Mouse (Mus musculus): ENCODE measurements around the gene Thada. TPM values are rescaled to one million over a fixed set of nuclear protein-coding genes. Genes with fewer than 3 reads are reported as not detected.

Thada gene
- polyA plus RNA-seq, 1 experiment from 2014 or later: 15.9 TPM

DNA sequence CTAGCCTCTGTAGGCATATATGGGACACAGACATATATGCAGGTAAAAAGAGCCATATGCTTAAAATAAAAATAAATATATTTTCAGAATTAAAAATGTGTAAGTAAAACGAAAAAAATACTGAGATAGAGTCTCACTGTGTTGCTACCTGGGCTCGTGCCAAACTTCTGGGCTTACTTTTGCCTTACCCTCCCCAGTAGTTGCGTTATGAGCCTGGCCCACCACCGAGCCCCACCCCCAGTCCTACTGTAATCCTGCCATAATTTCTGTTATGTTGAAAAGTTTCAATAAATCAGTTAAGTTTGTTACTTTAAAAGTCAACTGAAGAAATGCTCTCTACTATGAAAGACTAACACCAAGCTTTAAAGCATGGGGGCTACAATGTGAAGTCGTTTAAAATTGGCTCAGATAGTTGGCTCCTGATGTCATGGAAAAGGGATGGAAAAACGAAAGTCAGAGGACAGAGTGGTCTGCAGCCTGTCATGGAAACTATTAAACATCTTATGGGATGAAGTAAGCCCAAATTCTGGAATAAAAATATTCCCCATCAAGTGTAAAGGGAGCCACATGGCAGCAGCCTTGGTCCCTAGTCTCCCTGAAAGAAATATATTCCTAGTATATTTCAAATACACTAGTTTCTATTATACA, 17.8 kb upstream of the Thada start:
- Histone ChIP-seq H3K9me3 (ENCODE audit: control insufficient read depth, low read depth, low read length) (no peaks in the 10 kb centered on the region), H3K4me3 (ENCODE audit: low read depth, low read length) (no peak overlapping the region), H3K4me1 (ENCODE audit: control insufficient read depth, insufficient read depth, low read length) (peaks cover 5% of the 10 kb centered on the region; the same call in 1 of the 2 replicates), H3K27me3 (ENCODE audit: control insufficient read depth, insufficient read depth, low read length) (no peaks in the 10 kb centered on the region), H3K4me2 (replicated peaks; ENCODE audit: low read depth, low read length) (no peak overlapping the region), H3K9ac (replicated peaks; ENCODE audit: low read depth, low read length) (no peak overlapping the region), H3K36me3 (ENCODE audit: control insufficient read depth, insufficient read depth, low read length) (no peaks in the 10 kb centered on the region), H3K27ac (ENCODE audit: low read length) (no peak overlapping the region; the same call in 1 of the 2 replicates)
- WGBS: 42% methylated on average over 6 of the region's 6 CpGs
- peak; percentile 67; the same call in 1 of the 2 replicates for ATAC-seq (ENCODE audit: insufficient number of reproducible peaks, insufficient read depth, low FRiP score, low read depth)

DNA sequence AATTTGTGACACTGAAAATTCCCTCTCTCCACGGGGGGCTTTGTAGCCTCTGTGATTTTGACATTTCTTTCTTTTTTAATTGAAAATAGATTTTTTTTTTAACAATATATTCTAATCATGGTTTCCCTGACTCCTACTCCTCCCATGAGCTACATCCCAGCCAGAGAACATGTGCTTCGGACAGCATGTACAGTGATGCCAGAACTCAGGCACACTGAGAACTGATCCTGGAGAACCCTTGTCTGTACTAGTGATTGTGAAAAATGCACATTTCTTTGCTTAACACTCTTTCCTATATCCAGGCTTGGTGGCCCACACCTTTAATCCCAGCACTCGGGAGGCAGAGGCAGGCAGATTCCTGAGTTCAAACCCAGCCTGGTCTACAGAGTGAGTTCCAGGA, 16.8 kb upstream of the Thada start:
- Histone ChIP-seq H3K4me2 (replicated peaks; ENCODE audit: low read depth, low read length) (no peak overlapping the region), H3K4me3 (ENCODE audit: low read depth, low read length) (no peak overlapping the region), H3K27ac (ENCODE audit: low read length) (peak overlapping the region; percentile 10; the same call in 1 of the 2 replicates), H3K4me1 (ENCODE audit: control insufficient read depth, insufficient read depth, low read length) (peaks cover 5% of the 10 kb centered on the region; the same call in 1 of the 2 replicates), H3K27me3 (ENCODE audit: control insufficient read depth, insufficient read depth, low read length) (no peaks in the 10 kb centered on the region), H3K36me3 (ENCODE audit: control insufficient read depth, insufficient read depth, low read length) (no peaks in the 10 kb centered on the region), H3K9me3 (ENCODE audit: control insufficient read depth, low read depth, low read length) (no peaks in the 10 kb centered on the region), H3K9ac (replicated peaks; ENCODE audit: low read depth, low read length) (no peak overlapping the region)
- WGBS: 88% methylated on average over 3 of the region's 3 CpGs
- ATAC-seq (ENCODE audit: insufficient number of reproducible peaks, insufficient read depth, low FRiP score, low read depth): no peak

DNA sequence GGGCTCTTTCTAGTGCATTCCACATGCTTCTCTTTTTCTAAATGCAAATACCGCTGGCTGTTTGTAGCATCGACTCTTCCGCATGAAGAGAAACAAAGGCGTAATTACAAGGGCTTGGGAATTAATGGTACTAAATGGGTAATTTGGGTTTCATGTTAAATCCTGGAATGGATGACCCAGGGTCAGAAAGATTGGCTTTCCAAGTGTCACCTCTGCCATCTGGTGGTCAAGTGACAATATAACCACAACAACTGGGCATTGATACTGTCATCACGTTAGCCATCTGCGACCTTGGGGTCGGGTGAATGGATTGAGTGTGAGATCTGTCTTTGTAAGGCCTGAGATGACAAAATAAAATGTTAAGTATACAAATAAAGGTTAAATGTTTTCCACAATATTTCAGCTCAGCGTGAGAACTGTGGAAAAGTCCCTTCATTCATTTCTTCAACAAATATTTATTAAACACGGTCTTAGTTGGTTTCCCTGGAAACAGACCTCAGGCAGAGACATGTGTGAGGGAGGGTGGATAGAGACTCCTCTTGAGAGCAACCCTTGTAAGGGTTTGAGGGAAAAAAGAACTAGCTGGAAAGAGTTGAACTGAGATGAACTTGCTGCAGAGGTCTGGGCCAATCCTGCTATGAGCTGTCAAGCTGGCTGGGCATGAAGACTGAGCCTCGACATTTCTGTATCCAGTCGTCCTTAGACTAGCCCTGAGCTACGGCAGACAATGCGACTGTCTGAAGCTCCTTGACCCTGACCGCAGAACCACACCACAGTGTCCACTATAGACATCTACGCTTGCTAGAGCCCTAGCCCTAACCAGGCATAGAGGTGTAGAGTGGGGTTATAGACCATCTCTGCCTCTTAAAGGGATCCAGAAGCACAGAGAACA, 14.7 kb upstream of the Thada start:
- Histone ChIP-seq H3K4me3 (ENCODE audit: low read depth, low read length) (no peak overlapping the region), H3K36me3 (ENCODE audit: control insufficient read depth, insufficient read depth, low read length) (no peaks in the 10 kb centered on the region), H3K27me3 (ENCODE audit: control insufficient read depth, insufficient read depth, low read length) (no peaks in the 10 kb centered on the region), H3K4me1 (ENCODE audit: control insufficient read depth, insufficient read depth, low read length) (peaks cover 5% of the 10 kb centered on the region; the same call in 1 of the 2 replicates), H3K9ac (replicated peaks; ENCODE audit: low read depth, low read length) (no peak overlapping the region), H3K27ac (ENCODE audit: low read length) (no peak overlapping the region), H3K4me2 (replicated peaks; ENCODE audit: low read depth, low read length) (no peak overlapping the region), H3K9me3 (ENCODE audit: control insufficient read depth, low read depth, low read length) (no peaks in the 10 kb centered on the region)
- no peak for ATAC-seq (ENCODE audit: insufficient number of reproducible peaks, insufficient read depth, low FRiP score, low read depth)
- 51% methylated on average over 15 of the region's 15 CpGs for WGBS

DNA sequence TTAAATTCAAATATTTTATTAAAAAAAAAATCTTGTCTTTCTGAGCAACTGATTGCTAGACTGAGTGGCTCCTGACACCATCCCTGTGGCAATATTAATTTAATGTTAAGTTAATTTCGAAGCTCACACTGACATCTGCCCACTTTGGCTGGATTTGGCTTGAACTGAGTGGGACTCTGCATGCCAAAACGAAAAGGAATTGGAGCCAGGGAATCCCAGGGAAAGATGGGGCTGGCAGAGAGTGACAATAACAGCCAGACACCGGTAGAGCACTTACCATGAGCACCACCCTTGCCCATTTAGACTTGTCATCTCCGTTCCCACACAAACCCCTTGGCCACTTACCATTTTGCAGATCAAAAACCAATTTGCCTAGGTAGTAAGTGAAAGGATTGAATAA, 12.3 kb upstream of the Thada start:
- WGBS: 84% methylated on average over 4 of the region's 4 CpGs
- Histone ChIP-seq H3K27ac (ENCODE audit: low read length) (no peak overlapping the region), H3K4me3 (ENCODE audit: low read depth, low read length) (no peak overlapping the region), H3K9ac (replicated peaks; ENCODE audit: low read depth, low read length) (no peak overlapping the region), H3K36me3 (ENCODE audit: control insufficient read depth, insufficient read depth, low read length) (no peaks in the 10 kb centered on the region), H3K27me3 (ENCODE audit: control insufficient read depth, insufficient read depth, low read length) (no peaks in the 10 kb centered on the region), H3K4me2 (replicated peaks; ENCODE audit: low read depth, low read length) (no peak overlapping the region), H3K9me3 (ENCODE audit: control insufficient read depth, low read depth, low read length) (no peaks in the 10 kb centered on the region), H3K4me1 (ENCODE audit: control insufficient read depth, insufficient read depth, low read length) (peaks cover 5% of the 10 kb centered on the region; the same call in 1 of the 2 replicates)
- ATAC-seq (ENCODE audit: insufficient number of reproducible peaks, insufficient read depth, low FRiP score, low read depth): no peak

DNA sequence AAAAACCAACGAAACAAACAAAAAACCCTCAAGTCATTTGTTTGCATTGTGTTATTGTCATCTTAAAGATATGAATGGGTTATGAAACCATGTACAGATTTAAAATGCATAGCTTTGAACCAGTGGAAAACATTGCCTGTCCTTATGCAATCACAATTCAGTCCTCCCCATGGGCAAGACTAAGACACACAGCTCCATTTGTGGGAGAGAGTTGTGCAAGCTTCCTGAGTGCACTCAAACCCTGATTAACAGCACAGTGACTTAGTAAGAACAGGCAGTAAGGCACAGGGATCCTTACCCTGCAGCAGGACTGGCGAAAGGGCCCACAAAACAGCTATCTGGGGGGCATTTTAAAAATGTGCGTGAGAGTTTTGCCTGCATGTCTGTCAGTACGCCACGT, 11.2 kb upstream of the Thada start:
- Histone ChIP-seq H3K4me1 (ENCODE audit: control insufficient read depth, insufficient read depth, low read length) (peaks cover 5% of the 10 kb centered on the region; the same call in 1 of the 2 replicates), H3K4me2 (replicated peaks; ENCODE audit: low read depth, low read length) (no peak overlapping the region), H3K27me3 (ENCODE audit: control insufficient read depth, insufficient read depth, low read length) (no peaks in the 10 kb centered on the region), H3K27ac (ENCODE audit: low read length) (no peak overlapping the region), H3K9ac (replicated peaks; ENCODE audit: low read depth, low read length) (no peak overlapping the region), H3K9me3 (ENCODE audit: control insufficient read depth, low read depth, low read length) (no peaks in the 10 kb centered on the region), H3K36me3 (ENCODE audit: control insufficient read depth, insufficient read depth, low read length) (no peaks in the 10 kb centered on the region), H3K4me3 (ENCODE audit: low read depth, low read length) (no peak overlapping the region)
- ATAC-seq (ENCODE audit: insufficient number of reproducible peaks, insufficient read depth, low FRiP score, low read depth): no peak
- WGBS: 85% methylated on average over 5 of the region's 5 CpGs

DNA sequence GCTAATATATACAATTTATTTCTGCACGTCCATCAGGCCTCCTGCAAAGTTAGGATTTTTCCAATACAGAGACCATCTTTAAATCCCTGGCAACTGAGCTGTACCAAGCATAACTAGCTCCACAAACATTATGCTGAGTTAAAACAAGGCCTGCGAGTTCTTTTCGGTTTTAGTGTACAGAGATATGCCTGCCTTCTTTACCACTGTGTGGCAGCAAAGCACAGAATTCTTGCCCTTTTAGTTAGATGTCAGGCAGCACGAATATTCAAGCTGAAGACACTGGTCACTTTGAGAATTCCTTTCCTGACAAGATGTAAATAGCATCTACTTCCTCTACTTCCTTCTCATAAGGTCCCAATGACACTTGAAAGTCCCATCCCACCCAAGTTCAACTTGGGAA, 8.3 kb upstream of the Thada start:
- no peak overlapping the region for H3K4me2 ChIP-seq (replicated peaks; ENCODE audit: low read depth, low read length)
- H3K9me3 ChIP-seq (ENCODE audit: control insufficient read depth, low read depth, low read length): no peaks in the 10 kb centered on the region
- ATAC-seq (ENCODE audit: insufficient number of reproducible peaks, insufficient read depth, low FRiP score, low read depth): no peak
- no peaks in the 10 kb centered on the region for H3K27me3 ChIP-seq (ENCODE audit: control insufficient read depth, insufficient read depth, low read length)
- 48% methylated on average over 4 of the region's 4 CpGs for WGBS
- H3K4me3 ChIP-seq (ENCODE audit: low read depth, low read length): no peak overlapping the region
- H3K27ac ChIP-seq (ENCODE audit: low read length): no peak overlapping the region
- H3K4me1 ChIP-seq (ENCODE audit: control insufficient read depth, insufficient read depth, low read length): no peaks in the 10 kb centered on the region
- no peaks in the 10 kb centered on the region for H3K36me3 ChIP-seq (ENCODE audit: control insufficient read depth, insufficient read depth, low read length)
- H3K9ac ChIP-seq (replicated peaks; ENCODE audit: low read depth, low read length): no peak overlapping the region

DNA sequence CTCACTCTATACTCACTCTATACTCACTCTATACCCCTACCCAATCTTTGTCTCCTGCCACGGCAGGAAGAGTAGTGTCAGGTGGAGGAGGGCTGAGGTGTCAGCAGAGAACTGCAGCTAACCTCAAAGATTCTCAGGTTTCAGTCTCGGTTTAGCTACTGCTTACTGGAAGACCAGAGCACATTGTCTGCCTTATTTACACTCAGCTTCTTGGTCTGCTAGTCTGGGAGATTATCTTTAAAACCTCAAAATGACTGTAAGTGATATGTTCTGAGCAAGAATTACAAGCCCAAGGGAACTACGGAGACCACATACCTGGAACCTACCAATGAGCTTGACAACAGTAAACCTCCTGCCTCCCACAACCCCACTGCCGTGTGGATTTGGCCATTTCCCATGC, 31.0 kb downstream of the Thada start:
- Histone ChIP-seq H3K27ac (ENCODE audit: low read length) (no peak overlapping the region), H3K36me3 (ENCODE audit: control insufficient read depth, insufficient read depth, low read length) (peaks cover 63% of the 10 kb centered on the region), H3K4me1 (ENCODE audit: control insufficient read depth, insufficient read depth, low read length) (no peaks in the 10 kb centered on the region), H3K4me3 (ENCODE audit: low read depth, low read length) (no peak overlapping the region), H3K4me2 (replicated peaks; ENCODE audit: low read depth, low read length) (no peak overlapping the region), H3K9me3 (ENCODE audit: control insufficient read depth, low read depth, low read length) (no peaks in the 10 kb centered on the region), H3K9ac (replicated peaks; ENCODE audit: low read depth, low read length) (no peak overlapping the region), H3K27me3 (ENCODE audit: control insufficient read depth, insufficient read depth, low read length) (no peaks in the 10 kb centered on the region)
- ATAC-seq (ENCODE audit: insufficient number of reproducible peaks, insufficient read depth, low FRiP score, low read depth): no peak
- 66% methylated on average over 4 of the region's 4 CpGs for WGBS

DNA sequence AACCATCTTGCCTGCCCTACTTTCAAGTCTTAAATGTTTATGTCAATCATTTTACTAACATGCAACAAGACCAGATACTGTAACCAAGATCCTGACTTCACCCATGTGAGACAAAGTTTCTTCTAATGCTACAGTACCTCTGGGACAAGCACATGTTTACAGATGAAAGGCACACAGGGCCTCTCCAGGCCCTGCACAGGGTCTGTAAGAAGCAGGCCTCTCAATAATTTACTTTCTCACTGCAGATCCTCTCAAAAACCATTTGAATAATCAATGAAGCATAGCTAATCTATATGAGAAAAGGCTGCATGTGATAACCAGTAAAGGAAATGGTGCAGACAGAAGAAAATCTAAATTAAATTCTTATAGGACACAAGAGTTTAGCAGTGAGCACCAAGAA, 31.8 kb downstream of the Thada start:
- H3K4me2 ChIP-seq (replicated peaks; ENCODE audit: low read depth, low read length): no peak overlapping the region
- H3K4me1 ChIP-seq (ENCODE audit: control insufficient read depth, insufficient read depth, low read length): no peaks in the 10 kb centered on the region
- no peak overlapping the region for H3K4me3 ChIP-seq (ENCODE audit: low read depth, low read length)
- no peaks in the 10 kb centered on the region for H3K9me3 ChIP-seq (ENCODE audit: control insufficient read depth, low read depth, low read length)
- ATAC-seq (ENCODE audit: insufficient number of reproducible peaks, insufficient read depth, low FRiP score, low read depth): no peak
- peaks cover 63% of the 10 kb centered on the region for H3K36me3 ChIP-seq (ENCODE audit: control insufficient read depth, insufficient read depth, low read length)
- no peak overlapping the region for H3K27ac ChIP-seq (ENCODE audit: low read length)
- H3K9ac ChIP-seq (replicated peaks; ENCODE audit: low read depth, low read length): no peak overlapping the region
- no peaks in the 10 kb centered on the region for H3K27me3 ChIP-seq (ENCODE audit: control insufficient read depth, insufficient read depth, low read length)

All from stomach, embryonic 14.5 days (tissue).